ENCODE assay signal across 16 mouse cellular contexts in genomic region chr7:71872912-71873311, GRCm38 (mm10).
"Had no signal": no experiment of that assay in that cellular context is flagged by ENCODE, and none has a peak within 500 bp of the region (broad histone marks: within the 10 kb centered on the region; RNA-seq: fewer than 3 reads in every experiment).

No protein-coding gene starts in this region.

- H3K4me2 ChIP-seq: lung, embryonic 15.5 days; midbrain, embryonic 11.5 days; midbrain, embryonic 13.5 days; midbrain, embryonic 15.5 days; neural tube, embryonic 12.5 days; stomach, embryonic 15.5 days had no signal

- DNase-seq: lung, adult 2 months; lung, postnatal 14 days; lung, postnatal 36 days; right cerebral cortex, postnatal 14 days; thymus, postnatal 14 days; thymus, postnatal 36 days had no signal

- H3K9me3 ChIP-seq: lung, embryonic 15.5 days; megakaryocyte, embryonic 14.5 days; midbrain, embryonic 13.5 days; midbrain, embryonic 15.5 days; neural tube, embryonic 12.5 days; stomach, embryonic 15.5 days had no signal

- ATAC-seq: lung, postnatal 0 days; midbrain, embryonic 13.5 days; midbrain, embryonic 15.5 days had no signal

- H3K36me3 ChIP-seq: lung, embryonic 15.5 days; midbrain, embryonic 13.5 days; midbrain, embryonic 15.5 days; neural tube, embryonic 12.5 days; stomach, embryonic 15.5 days had no signal

- H3K4me3 ChIP-seq: lung, embryonic 15.5 days; megakaryocyte, embryonic 14.5 days; midbrain, embryonic 13.5 days; midbrain, embryonic 15.5 days; neural tube, embryonic 12.5 days; stomach, embryonic 15.5 days had no signal

- H3K27me3 ChIP-seq: lung, embryonic 15.5 days; megakaryocyte, embryonic 14.5 days; midbrain, embryonic 15.5 days; neural tube, embryonic 12.5 days; stomach, embryonic 15.5 days had no signal

- H3K27ac ChIP-seq: lung, embryonic 15.5 days; macrophage; midbrain, embryonic 13.5 days; midbrain, embryonic 15.5 days; neural tube, embryonic 12.5 days; stomach, embryonic 15.5 days; stomach, postnatal 0 days had no signal

- H3K4me1 ChIP-seq: lung, embryonic 15.5 days; megakaryocyte, embryonic 14.5 days; midbrain, embryonic 13.5 days; midbrain, embryonic 15.5 days; neural tube, embryonic 12.5 days; stomach, embryonic 15.5 days had no signal

- H3K9ac ChIP-seq: lung, embryonic 15.5 days; midbrain, embryonic 13.5 days; midbrain, embryonic 15.5 days; neural tube, embryonic 12.5 days; stomach, embryonic 15.5 days had no signal
